Mouse (Mus musculus) fat pad, adult 2 months (tissue): ENCODE data around the gene Zkscan16.

Source experiments
- DNase-seq: peaks from one replicate; pipeline ENCODE4 v3.0.0-alpha.2; 2011; ENCODE audit warnings: low read depth, low spot score; ENCODE audit errors: extremely low read depth

The Zkscan16 gene

DNA sequence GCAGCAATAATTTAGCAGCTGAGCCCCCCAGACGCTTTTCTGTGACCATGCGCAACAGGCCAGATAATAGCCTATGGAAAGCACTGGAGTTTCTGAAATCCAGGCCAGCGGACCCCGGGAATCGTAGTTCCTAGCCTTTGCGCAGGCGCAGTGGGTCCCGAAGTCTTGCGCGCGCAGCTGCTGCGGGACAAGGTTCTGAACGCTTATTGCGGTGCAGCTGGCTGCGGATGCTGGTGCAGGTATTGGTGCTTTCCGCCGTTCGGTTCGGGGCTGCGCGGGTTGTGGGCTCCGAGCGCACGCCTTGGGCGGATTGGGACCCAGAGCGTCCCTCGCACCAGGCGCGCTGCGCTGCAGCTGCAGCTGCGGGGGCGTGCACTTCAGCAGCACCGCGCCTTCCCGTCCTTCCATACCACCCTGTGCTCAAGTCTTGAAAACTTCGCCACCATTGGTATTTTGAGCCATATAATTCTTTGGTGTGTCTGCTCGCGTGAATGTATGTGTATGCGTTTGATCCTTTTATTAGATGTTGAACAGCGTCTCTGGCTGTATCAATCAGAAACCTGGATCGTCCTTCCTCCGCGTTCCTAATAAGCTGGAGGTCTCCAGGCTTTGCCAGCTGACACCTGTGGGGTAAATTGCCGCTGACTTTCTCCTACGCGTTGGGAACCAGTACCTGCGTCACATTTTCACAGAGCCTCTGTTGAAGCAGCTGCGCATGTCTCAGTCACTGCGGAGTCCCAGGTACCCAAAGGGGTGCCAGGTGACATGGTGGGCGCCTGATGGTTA is at the start of gene Zkscan16:
TSS of gene Zkscan16 (plus strand) at position 209 of the 786 bp plus-strand sequence.
- DNase-seq: no peak

DNA sequence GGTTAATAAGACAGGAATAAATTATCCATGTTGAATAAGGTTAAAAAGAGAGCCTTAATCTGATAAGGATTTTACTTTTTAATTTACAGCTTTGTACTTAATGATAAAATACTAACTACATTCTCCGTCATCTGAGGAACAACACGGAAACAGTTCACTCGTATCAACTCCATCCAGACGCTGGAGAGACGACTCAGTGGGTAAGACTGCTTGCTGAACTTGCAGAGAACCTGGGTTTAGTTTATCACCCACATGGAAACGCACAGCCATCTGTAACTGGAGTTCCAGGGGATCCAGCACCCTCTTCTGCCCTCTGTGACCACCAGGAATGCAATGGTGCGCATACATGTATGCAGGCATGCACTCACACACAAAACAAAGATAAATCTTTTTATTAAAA is 49.0 kb upstream of the Zkscan16 start:
- DNase-seq: no peak

DNA sequence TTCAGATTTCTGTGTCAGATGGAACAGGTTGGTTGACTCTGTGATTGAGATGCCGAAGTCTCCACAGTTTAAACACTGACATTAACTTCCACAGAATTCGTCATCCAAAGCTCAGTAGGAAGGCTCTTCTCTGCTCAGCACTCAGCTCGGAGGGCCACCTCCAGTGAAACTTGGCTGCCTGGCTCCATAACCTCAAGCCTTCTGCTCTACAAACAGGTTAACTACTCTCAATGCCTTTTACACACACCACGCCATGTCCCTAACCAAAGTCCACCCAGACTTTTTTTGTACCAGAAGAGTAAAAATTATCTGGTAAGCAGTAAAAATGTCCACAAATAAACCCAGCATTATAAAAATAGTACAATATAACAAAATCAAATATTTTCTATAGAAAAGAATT is 46.0 kb upstream of the Zkscan16 start:
- DNase-seq: no peak

DNA sequence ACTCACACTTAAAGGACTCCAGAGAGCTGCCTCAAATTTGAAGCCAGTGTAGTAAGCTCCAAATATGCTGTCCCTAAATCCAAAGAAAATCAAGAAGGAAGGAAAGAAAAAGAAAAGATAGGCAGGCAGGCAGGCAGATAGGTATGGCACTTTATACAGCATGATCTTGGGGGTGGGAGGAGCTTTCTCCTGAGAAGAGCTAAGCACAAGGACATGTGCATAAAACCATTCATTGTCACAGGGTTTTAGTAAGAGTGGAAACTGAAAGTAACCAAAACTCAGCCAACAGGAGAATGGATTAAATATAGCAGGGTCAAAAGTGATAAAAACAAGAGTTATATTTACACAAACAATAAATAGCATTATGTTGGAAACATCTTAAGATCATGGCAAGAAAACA is 45.1 kb upstream of the Zkscan16 start:
- no peak for DNase-seq

DNA sequence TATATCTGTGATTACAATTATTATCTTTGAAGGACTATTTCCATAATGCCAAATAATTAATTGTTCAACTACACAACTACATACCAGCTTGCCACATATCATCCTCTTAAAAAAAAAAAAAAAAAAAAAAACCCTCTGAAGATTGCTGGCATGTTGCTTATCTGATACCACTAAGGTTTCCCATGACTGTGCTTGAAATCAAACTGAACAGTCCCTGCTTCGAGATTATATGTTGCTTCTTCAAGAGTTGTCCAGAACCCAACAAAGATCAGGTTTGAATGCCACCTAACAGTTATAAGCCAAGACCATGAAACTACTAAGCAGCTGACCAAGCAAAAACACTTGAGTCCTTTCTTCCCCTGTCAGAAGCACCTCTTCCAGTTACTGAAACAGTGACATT is 36.0 kb upstream of the Zkscan16 start:
- no peak for DNase-seq

DNA sequence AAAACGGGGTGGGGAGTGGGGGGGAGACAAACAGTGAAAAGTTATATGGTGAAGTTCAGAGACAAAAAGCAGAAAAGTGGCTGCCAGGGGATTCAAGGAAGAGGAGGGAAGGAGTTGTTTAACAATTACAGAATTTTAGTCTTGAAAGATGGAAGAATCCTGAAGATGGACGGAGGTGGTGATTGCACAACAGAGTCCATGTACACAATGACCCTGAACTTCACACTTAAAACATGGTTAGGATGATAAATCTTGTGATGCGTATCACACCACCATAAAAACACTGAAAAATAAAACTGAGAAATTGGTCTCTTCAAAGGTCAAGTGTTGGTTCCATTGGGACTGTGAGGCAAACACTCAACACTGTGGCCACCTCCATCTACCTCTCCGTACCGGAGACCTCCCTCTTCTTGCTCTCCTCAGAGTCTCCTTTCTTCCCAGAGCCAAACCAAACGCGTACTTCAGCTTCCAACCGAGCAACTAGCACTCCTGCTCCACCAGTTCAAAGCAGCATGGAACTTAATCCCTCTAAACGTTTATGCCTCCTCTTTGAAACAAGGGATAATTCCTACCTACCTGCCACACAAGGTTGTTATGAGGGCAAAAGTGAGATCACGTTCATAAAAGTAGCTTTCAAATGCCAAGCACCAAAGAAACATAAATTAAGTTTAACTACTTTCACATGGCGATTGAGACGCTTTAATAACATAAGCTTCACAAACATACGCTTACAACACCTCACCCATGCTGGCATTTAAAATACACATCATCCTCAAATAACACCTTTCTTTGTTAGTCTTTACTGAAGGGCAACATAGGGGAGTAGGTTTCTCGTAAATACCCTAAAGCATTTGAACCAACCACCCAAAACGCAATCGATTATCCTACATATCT is 33.0 kb upstream of the Zkscan16 start:
- DNase-seq: no peak

DNA sequence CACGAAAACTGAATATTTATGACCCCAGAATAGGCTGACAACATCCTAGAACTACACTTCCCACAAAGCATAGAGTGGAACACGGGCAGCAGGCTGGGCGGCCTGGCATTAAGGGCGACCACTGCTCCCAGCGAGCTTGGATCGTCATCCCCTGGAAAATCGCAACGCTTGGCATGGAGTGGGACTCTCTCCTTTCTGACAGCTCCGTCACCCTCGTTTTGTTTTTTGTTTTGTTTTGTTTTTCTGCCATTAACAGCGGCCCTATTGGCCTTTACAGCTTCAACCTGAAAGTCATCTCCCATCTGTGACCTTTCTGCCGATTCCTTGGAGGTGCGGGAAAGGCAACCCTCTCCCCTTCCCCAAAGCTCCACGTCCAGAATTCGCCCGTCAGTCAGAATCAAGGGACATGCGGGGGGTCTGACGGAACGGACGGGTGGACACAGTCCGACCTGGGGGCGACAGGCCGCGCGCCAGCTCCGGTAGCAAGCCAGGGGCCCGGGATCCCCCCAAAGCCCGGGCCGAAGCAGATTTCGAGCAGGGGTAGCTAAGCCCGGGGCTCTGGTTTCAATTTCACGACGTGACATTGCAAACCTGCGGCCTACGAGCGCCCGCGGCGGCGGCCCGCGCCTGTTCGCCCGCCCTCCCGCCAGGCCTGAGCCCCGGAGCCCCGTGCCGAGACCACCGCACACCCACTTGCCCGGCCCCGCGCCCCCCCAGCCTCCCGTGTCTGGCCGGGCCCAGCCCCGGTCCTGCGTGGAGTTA is 32.2 kb upstream of the Zkscan16 start:
- DNase-seq: no peak

DNA sequence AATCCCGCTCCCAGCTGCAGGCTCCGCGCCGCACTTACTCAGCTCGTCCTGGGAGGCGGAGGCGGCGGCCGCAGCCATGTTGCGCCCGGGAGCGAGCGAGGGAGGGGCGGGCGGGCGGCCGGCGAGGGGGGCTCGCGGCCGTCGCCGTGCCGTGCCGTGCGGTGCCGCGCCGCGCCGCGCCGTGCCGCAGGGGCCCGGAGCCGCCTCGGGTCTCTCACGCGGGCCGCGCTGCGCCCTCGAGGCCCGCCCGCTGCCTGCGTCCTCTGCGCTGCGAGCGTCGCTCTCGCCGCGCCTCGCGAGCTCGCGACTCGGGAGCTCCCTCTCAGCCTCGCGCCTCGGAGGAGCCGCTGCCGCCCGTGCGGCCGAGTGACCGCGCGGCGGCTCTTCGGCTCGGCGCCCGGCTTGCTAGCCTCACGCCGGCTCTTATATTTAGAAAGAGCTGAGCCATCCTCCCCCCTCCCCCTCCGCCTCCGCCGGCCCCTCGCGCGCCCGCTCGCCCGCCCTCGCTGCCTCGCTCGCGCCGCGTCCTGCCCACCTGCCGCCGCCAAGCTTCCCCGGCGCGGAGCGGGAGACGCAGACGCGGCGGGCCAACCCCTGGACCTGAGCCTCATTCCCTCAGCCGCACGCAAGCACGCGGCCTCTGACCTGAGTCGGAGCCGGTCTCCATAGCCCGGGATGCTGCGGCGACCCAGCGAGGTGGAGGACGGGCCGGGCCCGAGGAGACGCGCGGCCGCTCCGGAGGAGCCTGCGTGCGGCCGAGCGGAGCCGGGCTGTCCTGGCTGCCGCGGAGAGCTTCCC is 31.4 kb upstream of the Zkscan16 start:
- DNase-seq: no peak

DNA sequence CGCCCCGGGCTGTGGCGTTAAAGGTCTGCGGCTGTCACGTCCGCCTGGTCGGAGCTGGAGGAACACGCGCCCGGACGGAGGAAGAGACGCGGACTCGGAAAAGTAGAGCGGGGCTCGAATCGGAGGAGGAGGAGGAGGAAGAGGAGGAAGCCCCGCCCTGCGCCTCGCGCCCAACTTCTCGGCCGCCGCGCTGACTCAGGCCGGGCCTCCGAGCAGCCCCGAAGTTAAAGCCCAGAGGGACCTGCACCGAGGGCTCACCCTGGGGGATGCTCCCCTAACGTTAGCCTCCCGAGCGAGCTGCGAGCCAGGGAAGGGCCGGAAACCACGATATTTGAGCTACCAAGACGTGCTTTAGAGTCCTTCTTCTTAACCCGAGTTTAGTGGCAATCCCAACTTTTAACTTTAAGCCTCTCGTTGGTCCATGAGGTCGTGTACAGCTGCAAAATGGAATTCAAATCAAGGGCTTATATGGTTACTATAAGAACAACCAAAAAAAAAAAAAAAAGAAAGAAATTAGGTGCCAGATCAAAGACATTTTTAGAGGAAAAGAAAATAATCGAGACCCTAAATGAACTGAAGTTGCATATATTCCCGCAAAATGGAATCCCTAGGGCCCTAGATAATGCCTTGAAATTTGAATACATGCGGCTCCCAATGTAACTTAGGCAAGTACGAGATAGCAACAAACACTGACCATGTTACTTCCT is 30.6 kb upstream of the Zkscan16 start, which contains the start of gene Ecpas:
TSS of gene Ecpas (minus strand) at position 121 of the 707 bp plus-strand sequence.
- DNase-seq: no peak

DNA sequence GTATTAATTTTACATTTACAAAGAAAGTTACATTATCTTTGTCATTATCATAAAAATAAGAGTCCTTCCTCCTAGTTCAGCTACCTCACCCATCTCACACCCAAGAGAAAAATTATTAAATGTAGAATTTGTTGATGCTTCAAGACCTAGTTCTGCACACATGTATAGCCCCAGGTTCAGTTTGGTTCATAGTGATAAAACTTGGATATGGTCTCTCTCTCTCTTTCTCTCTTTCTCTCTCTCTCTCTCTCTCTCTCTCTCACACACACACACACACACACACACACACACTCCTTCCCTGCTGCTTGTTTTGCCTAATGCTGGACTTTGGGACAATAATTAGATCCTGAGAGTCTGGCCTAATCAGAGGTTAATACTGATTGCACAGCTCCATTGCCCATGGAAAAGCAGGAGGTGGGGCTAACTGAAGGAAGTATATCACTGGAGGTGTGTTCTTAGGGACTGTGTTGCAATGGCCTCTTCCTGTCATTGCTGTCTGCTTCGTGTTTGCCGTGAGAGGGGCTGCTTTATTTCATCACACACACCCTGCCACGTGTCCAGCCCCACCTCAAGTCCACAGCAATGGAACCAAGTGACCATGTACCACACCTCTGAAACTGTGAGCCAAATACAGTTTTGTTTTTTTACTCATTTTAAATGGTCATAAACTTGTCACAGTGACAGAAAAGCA is 29.9 kb upstream of the Zkscan16 start:
- DNase-seq: no peak

DNA sequence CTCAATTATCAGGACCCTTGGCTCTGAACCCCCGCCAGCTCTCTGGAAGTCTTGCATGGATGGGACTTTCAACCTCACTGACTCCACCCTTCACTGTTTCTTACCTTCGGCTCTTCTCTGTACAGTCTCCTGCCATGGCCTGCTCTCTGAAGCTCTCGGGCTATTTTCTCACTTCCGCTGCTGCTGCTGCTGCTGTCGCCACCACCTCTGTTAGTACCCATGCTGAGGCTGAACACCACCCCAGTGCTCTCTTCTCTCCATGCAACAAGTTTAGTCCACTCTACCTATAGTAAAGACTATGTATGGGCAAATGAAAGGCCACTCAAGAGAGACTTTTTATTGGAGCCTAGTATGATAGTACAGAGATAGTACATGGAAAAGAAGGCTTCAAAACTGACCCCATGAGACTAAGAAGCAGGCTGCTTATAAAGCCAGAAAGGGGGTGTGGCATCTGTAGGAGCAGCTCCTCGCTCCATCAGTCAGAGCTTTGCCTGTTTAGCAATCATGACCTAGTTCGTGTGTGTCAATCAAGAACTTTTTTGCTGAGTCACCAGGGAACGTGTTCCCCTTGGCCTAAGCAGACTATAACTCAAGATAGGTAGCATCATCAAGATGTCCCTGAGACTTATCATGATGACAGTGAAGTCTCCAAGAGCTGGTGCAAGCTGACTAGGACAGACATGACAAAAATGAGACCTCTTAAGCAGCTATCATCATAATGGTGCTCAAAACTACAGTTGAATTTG is 28.2 kb upstream of the Zkscan16 start:
- no peak for DNase-seq

DNA sequence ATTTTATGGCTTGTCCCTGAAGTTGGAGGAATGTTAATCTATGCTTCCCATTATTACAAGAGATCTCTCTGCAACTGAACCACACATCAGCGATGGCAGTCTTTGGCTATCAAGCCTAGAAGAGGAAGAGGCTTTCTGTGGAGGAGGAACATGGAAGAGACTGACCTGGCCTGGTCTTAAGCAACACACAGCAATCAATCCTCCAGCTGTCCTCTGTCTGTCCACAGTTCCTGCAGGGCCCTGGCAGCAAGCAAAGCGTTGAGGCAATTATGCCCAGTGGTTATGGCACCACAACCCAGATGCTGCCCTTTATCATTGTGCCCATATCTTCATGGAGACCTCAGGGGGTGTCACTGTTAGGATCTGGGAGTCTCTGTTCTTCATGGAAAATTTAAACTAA is 19.5 kb upstream of the Zkscan16 start:
- DNase-seq: no peak

DNA sequence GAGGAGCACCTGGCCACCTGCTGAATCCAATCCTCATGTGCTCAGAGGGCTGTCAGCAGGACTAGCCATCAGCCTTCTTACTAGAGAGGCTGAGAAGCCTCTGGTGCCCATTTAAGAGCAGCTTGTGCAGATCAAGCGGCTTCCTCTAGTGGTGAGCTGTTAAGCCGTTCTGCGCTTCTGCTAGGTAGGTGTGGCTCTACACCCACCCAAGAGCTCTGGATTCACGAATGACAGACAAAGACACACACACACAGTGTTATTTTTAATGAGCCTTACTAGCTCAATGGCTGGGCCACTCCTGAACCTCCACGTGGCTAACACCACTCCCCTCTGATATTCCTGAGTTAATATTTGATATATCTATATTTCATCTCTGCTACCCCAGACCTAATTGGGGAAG is 17.8 kb upstream of the Zkscan16 start:
- no peak for DNase-seq

DNA sequence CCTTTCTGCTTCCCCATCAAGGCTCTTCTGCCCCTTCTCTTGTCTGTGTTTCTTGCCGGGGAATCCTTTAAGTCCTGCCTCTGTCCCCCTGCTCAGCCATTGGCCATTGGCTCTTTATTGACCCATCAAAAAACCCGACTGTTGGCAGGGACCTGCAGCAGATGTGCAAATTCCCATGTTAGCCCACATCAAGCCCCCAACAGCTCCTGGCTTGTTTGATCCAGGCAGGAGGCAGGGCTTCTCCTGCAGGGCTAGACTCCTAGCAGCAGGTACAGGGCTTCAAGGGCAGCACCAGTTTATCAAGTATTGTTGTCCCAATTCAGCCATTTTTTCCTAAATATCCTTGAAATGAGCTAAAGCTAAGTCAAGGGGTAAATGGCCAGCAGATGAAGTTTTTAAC is 17.3 kb upstream of the Zkscan16 start:
- no peak for DNase-seq

DNA sequence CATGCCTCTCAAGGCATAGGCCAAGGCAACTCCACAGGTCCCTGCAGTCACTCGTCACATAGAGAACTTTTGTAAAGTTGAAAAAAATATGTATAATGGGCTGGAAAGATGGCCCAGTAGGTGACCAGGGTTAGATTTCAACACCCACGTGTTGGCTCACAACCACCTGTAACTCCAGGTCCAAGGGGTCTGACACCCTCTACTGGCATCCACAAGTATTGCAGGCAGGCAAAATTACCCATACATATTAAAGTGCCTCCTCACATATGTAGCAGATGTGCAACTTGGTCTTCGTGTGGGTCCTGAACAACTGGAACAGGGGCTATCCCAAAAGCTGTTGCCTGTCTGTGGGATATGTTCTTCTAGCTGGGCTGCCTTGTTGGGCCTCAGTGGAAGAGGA is 15.8 kb upstream of the Zkscan16 start:
- no peak for DNase-seq

DNA sequence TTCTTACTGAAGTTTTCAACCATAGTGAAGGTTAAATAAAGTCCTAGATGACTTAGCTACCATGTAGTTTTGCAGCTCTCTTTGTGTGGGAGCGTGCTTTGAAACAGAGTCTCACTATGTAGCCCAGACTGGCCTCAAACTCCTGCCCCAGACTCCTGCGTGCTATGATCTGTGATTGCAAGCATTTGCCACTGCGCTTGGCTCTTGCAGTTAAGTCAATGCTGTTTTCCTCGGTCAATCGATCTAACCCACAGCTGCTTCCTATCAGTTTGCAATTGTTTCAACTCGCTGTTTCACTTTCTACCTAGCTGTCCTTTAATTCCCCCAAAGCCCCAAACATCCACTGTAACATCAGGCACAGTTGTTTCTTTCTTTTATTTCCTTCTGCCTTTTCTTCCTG is 10.9 kb upstream of the Zkscan16 start:
- no peak for DNase-seq

DNA sequence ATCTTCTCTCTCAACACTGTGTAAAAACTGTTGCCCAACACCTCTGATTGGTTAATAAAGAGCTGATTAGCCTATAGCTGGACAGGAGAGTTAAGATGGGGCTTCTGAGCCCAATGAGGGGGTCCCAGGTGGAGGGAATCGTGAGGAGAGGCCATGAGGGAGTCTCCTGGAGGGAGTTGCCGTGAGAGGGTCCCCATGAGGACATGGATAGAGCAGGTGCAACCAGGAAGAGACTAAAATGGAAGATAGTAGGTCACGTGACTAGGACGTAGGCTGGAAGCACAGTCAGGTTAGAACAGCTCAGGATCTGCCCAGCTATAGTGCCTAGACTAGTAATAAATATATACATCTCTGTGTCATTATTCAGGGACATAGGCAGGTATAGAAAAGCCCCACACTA is 9.1 kb upstream of the Zkscan16 start:
- no peak for DNase-seq

DNA sequence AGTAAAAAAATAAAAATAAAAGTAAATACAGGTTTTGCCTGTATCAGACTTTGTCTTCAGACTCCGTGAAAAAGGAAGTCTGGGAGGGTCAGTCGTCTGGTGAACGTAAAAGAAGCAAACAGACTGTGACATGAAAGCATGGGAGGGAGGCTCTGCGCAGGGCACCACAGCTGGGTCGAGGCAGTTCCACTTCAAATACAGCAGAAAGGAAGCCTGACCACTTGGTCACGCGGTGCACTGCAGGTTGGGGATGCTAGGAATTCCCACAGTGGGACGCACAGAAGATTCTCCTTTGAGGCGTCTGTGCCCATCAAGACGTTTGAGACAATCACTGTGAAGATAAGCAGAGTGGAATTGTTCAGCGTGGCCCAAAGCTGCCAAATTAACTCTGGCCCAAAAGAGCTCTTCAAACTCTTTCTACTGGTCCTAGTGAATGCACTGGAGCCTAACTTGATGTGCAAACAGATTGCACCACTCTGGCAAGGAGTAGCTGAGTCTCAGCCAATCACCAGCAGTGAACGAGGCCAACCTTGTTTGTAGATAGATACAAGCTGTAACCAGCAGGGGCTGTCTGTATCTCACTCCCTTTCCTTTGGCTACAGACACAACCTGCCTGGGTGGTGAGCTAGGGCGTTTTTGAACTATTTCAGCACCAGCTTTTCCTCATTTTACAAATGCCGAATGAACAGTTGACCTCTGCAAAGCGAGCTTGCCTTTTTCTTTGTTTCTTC is 8.5 kb upstream of the Zkscan16 start:
- DNase-seq: no peak
